Mouse (Mus musculus) stomach, embryonic 16.5 days (tissue): ENCODE data around the gene Usp49. TPM values are rescaled to one million over a fixed set of nuclear protein-coding genes. Genes with fewer than 3 reads are reported as not detected.
"Not testable (repeated sequence)": the region's sequence is repeated elsewhere in the genome, so short reads cannot be mapped to it uniquely, and the experiment has no call there.

Experiments used
- ATAC-seq: fragments of 200-750 bp; cut with Nextera tagmentation; 2 replicates; pipeline ENCODE4 v1.8.0; 2017; ENCODE audit warnings: moderate number of reproducible peaks, moderate TSS enrichment; ENCODE audit not compliant: insufficient read depth, low FRiP score
- H3K27ac ChIP-seq: fragments of 300-500 bp; sonication (generic); 2 replicates; pipeline ENCODE4 v1.5.1; 2014; ENCODE audit warnings: low read length
- H3K27me3 ChIP-seq: fragments of 300-500 bp; sonication (generic); 2 replicates; pipeline ENCODE4 v1.6.1; 2014; ENCODE audit warnings: low read length, control low read depth, mixed read lengths; ENCODE audit not compliant: control insufficient read depth, insufficient read depth
- H3K36me3 ChIP-seq: fragments of 300-500 bp; sonication (generic); 2 replicates; pipeline ENCODE4 v1.6.1; 2014; ENCODE audit warnings: low read length; ENCODE audit not compliant: control insufficient read depth, insufficient read depth
- H3K4me1 ChIP-seq: fragments of 300-500 bp; sonication (generic); 2 replicates; pipeline ENCODE4 v1.6.1; 2014; ENCODE audit warnings: low read length, control low read depth, mixed read lengths; ENCODE audit not compliant: control insufficient read depth, insufficient read depth
- H3K4me2 ChIP-seq: fragments of 300-500 bp; sonication (generic); 2 replicates; pipeline ENCODE4 v1.6.1; 2014; ENCODE audit warnings: low read depth, low read length, mixed read lengths
- H3K4me3 ChIP-seq: fragments of 300-500 bp; sonication (generic); replicated peaks from 2 replicates; pipeline ENCODE4 v1.5.1; 2014; ENCODE audit warnings: mild to moderate bottlenecking, low read length
- H3K9ac ChIP-seq: fragments of 300-500 bp; sonication (generic); 2 replicates; pipeline ENCODE4 v1.6.1; 2014; ENCODE audit warnings: low read length
- H3K9me3 ChIP-seq: fragments of 300-500 bp; sonication (generic); replicated peaks from 2 replicates; pipeline ENCODE4 v1.6.1; 2016; ENCODE audit warnings: low read length, control low read depth; ENCODE audit not compliant: control insufficient read depth
- WGBS: fragments of 180-500 bp; shearing (Covaris S2); extraction: QIAGEN DNeasy Blood & Tissue Kit; methylation state at CpG from one replicate; pipeline ENCODE4 v1.1.7; 2014; 5-methylcytosine and 5-hydroxymethylcytosine counted together
- polyA plus RNA-seq: library from polyadenylated mRNA; unstranded; fragments of >200 nt; fragmentation: Nextera tagmentation; extraction: Ambion mirVana; gene quantifications from 2 replicates; pipeline ENCODE4 v1.2.1, GENCODE M21; 2015

Usp49 gene
- polyA plus RNA-seq, 1 experiment from 2014 or later: 3.5 TPM

DNA sequence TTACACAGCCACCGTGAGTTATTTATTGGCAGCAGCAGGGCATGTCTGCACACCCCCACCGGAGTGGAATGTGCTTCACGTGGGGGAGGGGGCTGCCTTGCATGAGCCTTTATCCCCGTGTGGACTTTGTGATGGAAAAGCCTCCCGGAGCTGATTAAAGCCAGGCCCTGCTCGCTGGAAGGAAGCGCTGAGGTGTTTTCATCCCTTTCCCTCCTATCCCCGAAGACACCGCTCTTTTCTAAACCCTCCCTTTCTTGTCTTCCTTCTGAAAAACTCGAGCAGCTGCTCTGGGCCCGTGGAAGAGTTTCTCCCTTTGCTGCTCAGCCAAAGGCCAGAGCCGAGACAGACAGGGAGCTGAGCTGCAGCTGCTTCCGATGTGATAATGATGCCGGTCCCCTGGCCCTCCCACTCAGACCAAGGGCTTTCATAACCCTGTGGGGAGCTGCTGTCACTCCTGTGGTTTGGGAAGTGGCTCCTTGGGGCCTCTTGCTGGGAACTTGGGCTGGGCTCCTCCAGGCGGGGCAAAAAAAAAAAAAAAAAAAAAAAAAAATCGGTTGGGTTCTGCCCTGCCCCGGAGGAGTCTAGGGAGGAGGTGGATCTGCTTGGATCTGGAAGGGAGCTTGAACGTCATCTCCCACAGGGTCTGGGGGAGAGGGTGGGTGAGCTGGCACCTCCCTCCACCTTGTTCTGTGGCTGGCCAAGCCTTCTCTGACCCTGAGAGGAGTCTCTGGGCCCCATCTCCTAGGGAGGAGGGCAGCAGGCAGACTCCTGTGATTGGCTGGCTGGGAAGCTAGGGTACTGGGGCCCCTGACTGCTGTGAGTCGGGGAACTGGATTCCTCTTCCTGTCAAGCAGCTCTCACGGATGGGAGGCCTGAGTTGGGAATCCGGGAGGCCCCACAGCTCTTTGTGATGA, 35.0 kb upstream of the Usp49 start:
- WGBS: under 1% methylated on average over 21 of the region's 21 CpGs
- H3K9me3 ChIP-seq: no peaks in the 10 kb centered on the region
- H3K4me3 ChIP-seq: peak overlapping the region; percentile 81
- peak overlapping the region; percentile 99 for H3K27ac ChIP-seq
- peaks cover 38% of the 10 kb centered on the region for H3K4me1 ChIP-seq
- peak overlapping the region; percentile 85 for H3K9ac ChIP-seq
- peaks cover 11% of the 10 kb centered on the region; the same call in 1 of the 2 replicates for H3K36me3 ChIP-seq
- peak; percentile 79 for ATAC-seq
- no peaks in the 10 kb centered on the region for H3K27me3 ChIP-seq
- H3K4me2 ChIP-seq: peak overlapping the region; percentile 74

DNA sequence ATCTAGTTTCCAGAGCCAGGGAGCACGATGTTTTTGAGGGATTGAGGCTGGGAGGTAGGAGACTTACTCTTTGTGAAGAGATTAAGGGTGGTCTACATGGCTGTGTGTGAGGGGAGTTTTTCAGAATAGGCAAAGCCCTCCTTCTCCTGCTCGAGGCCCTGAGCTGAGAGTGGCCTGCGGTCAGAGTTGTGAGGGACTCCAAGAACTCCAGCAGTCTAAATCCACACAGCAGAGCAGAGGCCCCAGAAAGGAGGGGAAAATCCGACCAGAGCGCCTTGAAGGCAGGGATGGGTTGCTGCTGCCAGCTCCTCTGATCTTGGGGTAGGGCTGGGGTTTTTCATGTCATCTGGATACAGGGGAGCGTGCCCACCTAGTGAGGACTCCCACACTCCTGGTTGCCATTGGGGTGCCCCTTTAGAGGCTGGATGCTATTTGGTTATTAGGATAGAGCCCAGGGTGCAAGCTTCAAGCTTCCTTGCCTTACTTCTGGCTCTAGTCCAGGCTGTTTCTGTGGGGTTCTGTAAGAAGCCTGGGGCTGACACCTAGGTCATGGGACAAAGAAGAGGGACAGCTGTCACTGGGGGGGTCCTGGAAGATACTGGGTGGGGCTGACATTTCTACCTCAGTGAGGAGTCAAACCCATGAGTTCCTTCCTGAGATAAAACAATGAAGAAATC, 34.2 kb upstream of the Usp49 start:
- peaks cover 38% of the 10 kb centered on the region for H3K4me1 ChIP-seq
- no peak for ATAC-seq

DNA sequence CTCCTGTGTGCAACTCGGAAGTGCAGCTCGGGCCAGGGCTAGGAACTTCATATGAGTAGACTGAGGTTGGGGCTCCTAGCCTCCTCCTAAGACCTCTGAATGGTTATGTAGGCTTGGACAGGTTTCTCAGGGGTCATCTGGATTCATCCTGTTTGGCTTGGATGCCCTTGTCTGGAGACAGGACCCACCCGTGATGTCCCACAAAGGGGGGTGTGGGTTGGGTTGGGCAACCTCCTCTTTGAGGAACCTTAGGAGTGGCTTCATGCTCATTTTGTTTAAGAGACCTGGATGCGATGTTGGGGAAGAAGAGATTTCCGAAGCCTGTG, 33.7 kb upstream of the Usp49 start:
- no peaks in the 10 kb centered on the region for H3K9me3 ChIP-seq
- peaks cover 20% of the 10 kb centered on the region for H3K36me3 ChIP-seq
- 41% methylated on average over 5 of the region's 5 CpGs for WGBS

More for the DNA sequence above, 34.2 kb upstream of the Usp49 start:
- 15% methylated on average over 6 of the region's 6 CpGs for WGBS
- Histone ChIP-seq H3K27ac (peak overlapping the region; percentile 99), H3K4me2 (peak overlapping the region; percentile 74), H3K9ac (peak overlapping the region; percentile 85), H3K36me3 (peaks cover 15% of the 10 kb centered on the region; the same call in 1 of the 2 replicates), H3K27me3 (no peaks in the 10 kb centered on the region), H3K9me3 (no peaks in the 10 kb centered on the region), H3K4me3 (peak overlapping the region; percentile 81)

DNA sequence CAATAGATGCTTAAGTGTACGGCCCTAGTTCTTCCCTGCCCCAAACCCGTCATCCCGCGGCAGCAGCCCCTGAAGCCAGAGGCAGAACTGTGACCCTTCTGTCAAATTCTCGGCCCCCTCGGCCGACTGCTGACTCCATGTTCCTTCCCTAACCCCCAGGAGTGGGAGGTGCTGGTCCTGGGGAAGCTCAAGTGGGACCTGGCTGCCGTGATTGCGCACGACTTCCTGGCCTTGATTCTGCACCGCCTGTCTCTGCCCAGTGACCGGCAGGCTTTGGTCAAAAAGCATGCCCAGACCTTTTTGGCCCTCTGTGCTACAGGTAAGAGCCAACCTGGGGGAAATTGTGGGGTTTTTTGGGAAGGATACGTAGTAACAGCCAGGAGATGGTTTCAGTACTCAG, 33.2 kb upstream of the Usp49 start:
- Histone ChIP-seq H3K9ac (peak overlapping the region; percentile 85), H3K27ac (peak overlapping the region; percentile 99), H3K4me3 (peak overlapping the region; percentile 81), H3K27me3 (no peaks in the 10 kb centered on the region), H3K4me2 (peak overlapping the region; percentile 74), H3K4me1 (peaks cover 38% of the 10 kb centered on the region), H3K36me3 (peaks cover 22% of the 10 kb centered on the region), H3K9me3 (no peaks in the 10 kb centered on the region)
- ATAC-seq: no peak
- 58% methylated on average over 13 of the region's 13 CpGs for WGBS

More for the DNA sequence above, 33.7 kb upstream of the Usp49 start:
- ATAC-seq: no peak
- Histone ChIP-seq H3K27me3 (no peaks in the 10 kb centered on the region), H3K9ac (peak overlapping the region; percentile 85), H3K4me3 (peak overlapping the region; percentile 81), H3K27ac (peak overlapping the region; percentile 99), H3K4me1 (peaks cover 38% of the 10 kb centered on the region), H3K4me2 (peak overlapping the region; percentile 74)

DNA sequence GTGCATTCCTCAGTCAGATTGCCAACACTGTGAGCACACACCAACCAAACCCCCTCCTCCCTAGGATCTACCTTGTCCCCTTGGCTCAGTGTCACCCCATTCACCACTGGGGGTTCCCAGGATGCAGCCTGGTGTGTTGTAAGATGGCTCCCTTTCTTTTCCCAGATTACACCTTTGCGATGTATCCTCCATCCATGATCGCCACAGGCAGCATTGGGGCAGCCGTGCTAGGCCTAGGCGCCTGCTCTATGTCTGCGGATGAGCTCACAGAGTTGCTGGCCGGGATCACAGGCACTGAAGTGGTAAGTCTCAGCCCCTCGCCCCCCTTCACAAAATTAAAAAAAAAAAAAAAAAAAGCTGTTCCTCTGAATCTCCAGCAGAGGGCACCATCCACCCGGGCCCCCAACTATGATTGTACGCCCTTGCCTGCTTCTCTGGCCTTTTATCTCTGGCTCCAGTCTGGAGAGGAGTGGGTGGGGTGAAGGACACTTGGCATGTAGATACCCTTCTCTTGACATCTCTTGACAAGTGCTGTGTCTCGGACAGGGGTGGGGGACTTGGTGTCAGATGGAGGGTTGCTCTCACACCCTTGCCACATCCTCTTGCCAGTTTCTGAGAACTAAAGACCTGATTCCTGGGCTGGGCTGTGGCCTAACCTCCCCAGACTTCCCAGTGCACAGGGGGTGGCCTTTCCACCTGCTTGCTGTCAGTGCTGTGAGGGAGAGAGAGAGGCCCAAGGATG, 32.5 kb upstream of the Usp49 start:
- Histone ChIP-seq H3K9me3 (no peaks in the 10 kb centered on the region), H3K27ac (peak overlapping the region; percentile 99), H3K27me3 (no peaks in the 10 kb centered on the region), H3K9ac (peak overlapping the region; percentile 85), H3K36me3 (peaks cover 22% of the 10 kb centered on the region), H3K4me1 (peaks cover 32% of the 10 kb centered on the region), H3K4me3 (peak overlapping the region; percentile 81; the same call in 1 of the 2 replicates), H3K4me2 (peak overlapping the region; percentile 74)
- ATAC-seq: no peak
- 23% methylated on average over 10 of the region's 10 CpGs for WGBS

DNA sequence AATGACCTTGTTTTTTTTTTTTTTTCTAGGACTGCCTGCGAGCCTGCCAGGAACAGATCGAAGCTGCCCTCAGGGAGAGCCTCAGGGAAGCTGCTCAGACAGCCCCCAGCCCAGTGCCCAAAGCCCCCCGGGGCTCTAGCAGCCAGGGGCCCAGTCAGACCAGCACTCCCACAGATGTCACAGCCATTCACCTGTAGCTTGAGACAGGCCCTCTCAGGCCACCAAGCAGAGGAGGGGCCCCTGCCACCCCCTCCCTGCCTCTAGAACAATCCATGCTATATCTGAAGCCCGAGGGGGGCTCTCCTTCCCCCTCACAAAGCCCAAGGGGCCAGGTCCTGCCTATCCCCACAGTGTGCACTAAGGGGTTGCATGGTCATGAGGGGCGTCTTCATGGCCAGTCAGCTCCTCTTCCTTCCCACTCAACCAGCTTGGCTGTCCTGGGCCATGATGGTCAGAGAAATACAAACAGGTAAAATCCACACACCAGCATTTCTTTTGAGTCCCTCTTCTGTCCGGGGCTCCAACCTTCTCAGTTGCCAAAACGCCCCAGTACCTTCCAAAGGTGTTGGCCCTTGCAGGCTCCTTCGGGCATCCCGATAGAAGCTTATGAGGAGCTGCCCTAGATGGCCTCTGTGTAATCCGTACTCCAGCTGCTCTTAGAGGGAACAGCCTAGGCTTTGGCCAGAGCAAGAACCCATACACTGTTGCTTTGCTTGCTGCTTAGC, 31.7 kb upstream of the Usp49 start:
- H3K4me3 ChIP-seq, H3K4me2 ChIP-seq, H3K27me3 ChIP-seq, H3K9ac ChIP-seq, ATAC-seq, H3K9me3 ChIP-seq: not testable (repeated sequence)
- 77% methylated on average over 10 of the region's 10 CpGs for WGBS
- H3K4me1 ChIP-seq: peaks cover 32% of the 10 kb centered on the region
- peak overlapping the region; percentile 99 for H3K27ac ChIP-seq
- H3K36me3 ChIP-seq: peaks cover 22% of the 10 kb centered on the region

DNA sequence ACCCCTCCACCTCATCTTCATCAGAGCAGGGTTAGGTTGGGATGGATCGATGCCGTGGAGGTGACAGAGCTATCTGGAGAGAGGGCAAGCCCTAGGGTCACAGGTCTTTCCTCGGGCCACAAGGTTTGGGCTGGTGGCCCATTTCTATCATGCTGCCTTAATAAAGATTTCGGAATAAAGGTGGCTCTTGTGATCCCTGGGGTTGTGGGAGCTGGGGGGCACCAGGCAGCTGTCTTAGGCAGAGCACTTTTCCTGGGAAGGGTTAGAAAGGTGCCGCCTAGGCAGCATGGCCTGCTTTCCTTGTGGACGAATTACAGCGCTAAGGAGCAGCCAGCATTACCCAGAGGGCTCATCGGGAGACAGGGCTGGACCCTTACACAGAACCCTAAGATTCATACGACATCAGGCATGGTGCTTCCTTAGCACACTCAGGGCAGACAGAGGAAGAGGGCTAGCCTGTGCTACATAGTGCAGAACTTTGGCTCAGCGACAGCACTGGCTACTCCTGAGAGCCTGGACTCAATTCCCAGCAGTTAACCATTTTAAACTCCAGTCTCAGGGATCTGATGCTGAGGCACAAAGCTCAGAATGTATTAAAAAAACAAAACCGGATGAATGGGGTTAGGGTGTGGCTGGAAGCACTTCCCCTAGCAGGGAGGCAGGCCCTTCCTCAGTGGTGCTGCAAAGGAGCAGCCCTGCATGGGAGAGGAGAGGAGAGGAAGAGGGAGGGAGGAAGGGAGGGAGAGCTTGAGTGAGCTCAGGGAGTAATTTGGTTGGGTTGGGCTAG, 30.8 kb upstream of the Usp49 start:
- peaks cover 25% of the 10 kb centered on the region for H3K36me3 ChIP-seq
- H3K4me2 ChIP-seq: no peak overlapping the region
- no peak overlapping the region for H3K4me3 ChIP-seq
- WGBS: 67% methylated on average over 11 of the region's 11 CpGs
- H3K27ac ChIP-seq: peak overlapping the region; percentile 72
- no peaks in the 10 kb centered on the region for H3K9me3 ChIP-seq
- peaks cover 32% of the 10 kb centered on the region for H3K4me1 ChIP-seq
- ATAC-seq: no peak
- H3K27me3 ChIP-seq: no peaks in the 10 kb centered on the region
- H3K9ac ChIP-seq: peak overlapping the region; percentile 11; the same call in 1 of the 2 replicates
